Mouse (Mus musculus) lung, postnatal 0 days (tissue): ENCODE results near the gene Tmprss11a.

Experiments
- CTCF ChIP-seq: IDR thresholded peaks from 2 replicates; pipeline ENCODE4 v1.5.1; 2016; ENCODE audit warnings: antibody characterized with exemption, mild to moderate bottlenecking
- EP300 ChIP-seq: IDR thresholded peaks from 2 replicates; pipeline ENCODE4 v1.6.1; 2016; ENCODE audit warnings: antibody characterized with exemption, mild to moderate bottlenecking, control low read depth

DNA sequence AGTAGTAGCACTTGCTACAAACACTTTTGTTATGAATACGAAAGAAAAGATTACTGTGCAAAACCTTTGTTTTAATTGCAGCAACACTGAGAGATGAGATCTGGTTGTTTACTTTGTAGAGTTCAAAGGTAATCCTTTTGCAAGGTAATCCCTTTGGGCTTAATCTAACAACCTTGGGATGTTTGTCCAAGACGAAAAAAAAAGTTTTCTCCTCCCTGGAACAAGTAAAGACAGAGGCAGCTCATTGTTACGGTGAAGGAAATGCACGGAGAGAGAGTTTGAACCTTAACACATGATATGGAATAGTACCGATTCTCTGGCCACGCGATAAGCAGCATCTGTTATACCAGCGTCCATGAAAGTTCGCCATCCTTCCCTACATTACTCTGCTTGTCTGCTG is 5.1 kb upstream of the Tmprss11a start:
- no peak for TF ChIP-seq CTCF
- no peak for TF ChIP-seq EP300
